Mouse (Mus musculus): ENCODE data around the gene Ccdc88a. TPM values are rescaled to one million over a fixed set of nuclear protein-coding genes. Genes with fewer than 3 reads are reported as not detected.
A peak's percentile ranks its signal among the peaks of the same experiment; 100 is the strongest.

The Ccdc88a gene
- polyA plus RNA-seq, 1 experiment from 2014 or later: 105 TPM

GRCm38 (mm10) chr11:29383493-29383892 is 10.0 kb downstream of the Ccdc88a start:
- WGBS: 79% methylated on average over 2 of the region's 2 CpGs

GRCm38 (mm10) chr11:29384001-29384400 is 10.5 kb downstream of the Ccdc88a start:
- Histone ChIP-seq H3K4me2 (replicated peaks) (no peak overlapping the region), H3K9me3 (no peaks in the 10 kb centered on the region), H3K27me3 (no peaks in the 10 kb centered on the region), H3K27ac (replicated peaks) (no peak overlapping the region), H3K36me3 (0 out of 2 replicates have a peak, but pooled peaks cover 4% of the 10 kb centered on the region), H3K9ac (replicated peaks) (no peak overlapping the region), H3K4me1 (0 out of 2 replicates have a peak, but pooled peaks cover 5% of the 10 kb centered on the region), H3K4me3 (no peak overlapping the region)
- 97% methylated on average over 1 of the region's 1 CpGs for WGBS
- ATAC-seq (replicated peaks): no peak

More at GRCm38 (mm10) chr11:29383493-29383892, 10.0 kb downstream of the Ccdc88a start:
- no peak overlapping the region for H3K27ac ChIP-seq (replicated peaks)
- no peak overlapping the region for H3K4me2 ChIP-seq (replicated peaks)
- 0 out of 2 replicates have a peak, but pooled peaks cover 4% of the 10 kb centered on the region for H3K36me3 ChIP-seq
- H3K9ac ChIP-seq (replicated peaks): no peak overlapping the region
- no peak for ATAC-seq (replicated peaks)
- 0 out of 2 replicates have a peak, but pooled peaks cover 5% of the 10 kb centered on the region for H3K4me1 ChIP-seq
- no peaks in the 10 kb centered on the region for H3K9me3 ChIP-seq
- no peaks in the 10 kb centered on the region for H3K27me3 ChIP-seq
- H3K4me3 ChIP-seq: no peak overlapping the region

- Histone ChIP-seq H3K4me2 (replicated peaks) (no peak overlapping the region), H3K9me3 (no peaks in the 10 kb centered on the region), H3K4me1 (0 out of 2 replicates have a peak, but pooled peaks cover 5% of the 10 kb centered on the region), H3K9ac (replicated peaks) (no peak overlapping the region), H3K27ac (replicated peaks) (no peak overlapping the region), H3K4me3 (no peak overlapping the region), H3K27me3 (no peaks in the 10 kb centered on the region), H3K36me3 (0 out of 2 replicates have a peak, but pooled peaks cover 4% of the 10 kb centered on the region)
- WGBS: 80% methylated on average over 3 of the region's 3 CpGs
- no peak for ATAC-seq (replicated peaks)
Measured at GRCm38 (mm10) chr11:29384617-29385016, 11.2 kb downstream of the Ccdc88a start.

- WGBS: 39% methylated on average over 4 of the region's 4 CpGs
Measured at GRCm38 (mm10) chr11:29389913-29390312, 16.5 kb downstream of the Ccdc88a start.

GRCm38 (mm10) chr11:29395135-29395746 is 21.8 kb downstream of the Ccdc88a start:
- H3K4me2 ChIP-seq (replicated peaks): no peak overlapping the region
- no peak overlapping the region for H3K4me3 ChIP-seq
- no peaks in the 10 kb centered on the region for H3K9me3 ChIP-seq
- ATAC-seq (replicated peaks): no peak
- H3K4me1 ChIP-seq: no peaks in the 10 kb centered on the region
- WGBS: over 99% methylated on average over 3 of the region's 3 CpGs
- no peaks in the 10 kb centered on the region for H3K27me3 ChIP-seq
- H3K9ac ChIP-seq (replicated peaks): no peak overlapping the region
- no peaks in the 10 kb centered on the region for H3K36me3 ChIP-seq
- H3K27ac ChIP-seq (replicated peaks): no peak overlapping the region

More at GRCm38 (mm10) chr11:29389913-29390312, 16.5 kb downstream of the Ccdc88a start:
- Histone ChIP-seq H3K27me3 (no peaks in the 10 kb centered on the region), H3K4me1 (0 out of 2 replicates have a peak, but pooled peaks cover 2% of the 10 kb centered on the region), H3K4me3 (no peak overlapping the region), H3K27ac (replicated peaks) (no peak overlapping the region), H3K9ac (replicated peaks) (no peak overlapping the region), H3K9me3 (no peaks in the 10 kb centered on the region), H3K4me2 (replicated peaks) (no peak overlapping the region), H3K36me3 (no peaks in the 10 kb centered on the region)
- ATAC-seq (replicated peaks): no peak

- no peak overlapping the region for H3K27ac ChIP-seq (replicated peaks)
- H3K36me3 ChIP-seq: 0 out of 2 replicates have a peak, but pooled peaks cover 3% of the 10 kb centered on the region
- H3K4me1 ChIP-seq: no peaks in the 10 kb centered on the region
- no peak for ATAC-seq (replicated peaks)
- no peak overlapping the region for H3K4me2 ChIP-seq (replicated peaks)
- no peaks in the 10 kb centered on the region for H3K9me3 ChIP-seq
- WGBS: 91% methylated on average over 2 of the region's 2 CpGs
- H3K4me3 ChIP-seq: no peak overlapping the region
- H3K27me3 ChIP-seq: no peaks in the 10 kb centered on the region
- H3K9ac ChIP-seq (replicated peaks): no peak overlapping the region
Measured at GRCm38 (mm10) chr11:29400374-29400773, 26.9 kb downstream of the Ccdc88a start.

GRCm38 (mm10) chr11:29406292-29406691 is 32.8 kb downstream of the Ccdc88a start:
- no peak overlapping the region for H3K9ac ChIP-seq (replicated peaks)
- no peak overlapping the region for H3K4me2 ChIP-seq (replicated peaks)
- H3K36me3 ChIP-seq: no peaks in the 10 kb centered on the region
- ATAC-seq (replicated peaks): no peak
- H3K4me1 ChIP-seq: no peaks in the 10 kb centered on the region
- no peak overlapping the region for H3K27ac ChIP-seq (replicated peaks)
- H3K9me3 ChIP-seq: no peaks in the 10 kb centered on the region
- no peaks in the 10 kb centered on the region for H3K27me3 ChIP-seq
- no peak overlapping the region for H3K4me3 ChIP-seq

GRCm38 (mm10) chr11:29423496-29423895 is 50.0 kb downstream of the Ccdc88a start:
- WGBS: 94% methylated on average over 3 of the region's 3 CpGs
- peaks cover 10% of the 10 kb centered on the region for H3K36me3 ChIP-seq
- no peak overlapping the region for H3K9ac ChIP-seq (replicated peaks)
- no peak overlapping the region for H3K4me2 ChIP-seq (replicated peaks)
- no peaks in the 10 kb centered on the region for H3K9me3 ChIP-seq
- H3K4me3 ChIP-seq: no peak overlapping the region
- H3K4me1 ChIP-seq: no peaks in the 10 kb centered on the region
- no peak overlapping the region for H3K27ac ChIP-seq (replicated peaks)
- H3K27me3 ChIP-seq: no peaks in the 10 kb centered on the region
- no peak for ATAC-seq (replicated peaks)

- Histone ChIP-seq H3K27ac (replicated peaks) (no peak overlapping the region), H3K9ac (replicated peaks) (no peak overlapping the region), H3K9me3 (no peaks in the 10 kb centered on the region), H3K4me3 (no peak overlapping the region), H3K36me3 (peaks cover 34% of the 10 kb centered on the region), H3K4me1 (no peaks in the 10 kb centered on the region), H3K4me2 (replicated peaks) (no peak overlapping the region), H3K27me3 (no peaks in the 10 kb centered on the region)
- ATAC-seq (replicated peaks): 0 out of 2 replicates have a peak, but pooled peaks have one; percentile 43
- WGBS: 61% methylated on average over 3 of the region's 3 CpGs
Measured at GRCm38 (mm10) chr11:29428774-29429173, 55.3 kb downstream of the Ccdc88a start.

- Histone ChIP-seq H3K27ac (replicated peaks) (no peak overlapping the region), H3K36me3 (peaks cover 27% of the 10 kb centered on the region), H3K4me1 (no peaks in the 10 kb centered on the region), H3K9me3 (no peaks in the 10 kb centered on the region), H3K4me2 (replicated peaks) (no peak overlapping the region), H3K27me3 (no peaks in the 10 kb centered on the region), H3K4me3 (no peak overlapping the region), H3K9ac (replicated peaks) (no peak overlapping the region)
- 100% methylated on average over 1 of the region's 1 CpGs for WGBS
- ATAC-seq (replicated peaks): no peak
Measured at GRCm38 (mm10) chr11:29431011-29431410, 57.6 kb downstream of the Ccdc88a start.

GRCm38 (mm10) chr11:29448741-29449140 is 75.3 kb downstream of the Ccdc88a start:
- 59% methylated on average over 2 of the region's 2 CpGs for WGBS
- no peak overlapping the region for H3K9ac ChIP-seq (replicated peaks)
- H3K4me1 ChIP-seq: no peaks in the 10 kb centered on the region; the same call in 1 of the 2 replicates
- no peak overlapping the region for H3K4me3 ChIP-seq
- peak; percentile 89 for ATAC-seq (replicated peaks)
- no peak overlapping the region for H3K4me2 ChIP-seq (replicated peaks)
- peaks cover 9% of the 10 kb centered on the region for H3K36me3 ChIP-seq
- H3K27me3 ChIP-seq: no peaks in the 10 kb centered on the region
- H3K27ac ChIP-seq (replicated peaks): no peak overlapping the region
- H3K9me3 ChIP-seq: no peaks in the 10 kb centered on the region

GRCm38 (mm10) chr11:29474676-29475075 is 101.2 kb downstream of the Ccdc88a start:
- no peak overlapping the region for H3K9ac ChIP-seq (replicated peaks)
- H3K4me2 ChIP-seq (replicated peaks): no peak overlapping the region
- H3K27ac ChIP-seq (replicated peaks): no peak overlapping the region
- no peaks in the 10 kb centered on the region for H3K27me3 ChIP-seq
- H3K36me3 ChIP-seq: peaks cover 37% of the 10 kb centered on the region
- no peaks in the 10 kb centered on the region for H3K4me1 ChIP-seq
- no peak for ATAC-seq (replicated peaks)
- H3K9me3 ChIP-seq: no peaks in the 10 kb centered on the region
- no peak overlapping the region for H3K4me3 ChIP-seq

- no peaks in the 10 kb centered on the region for H3K4me1 ChIP-seq
- H3K4me2 ChIP-seq (replicated peaks): no peak overlapping the region
- no peak overlapping the region for H3K27ac ChIP-seq (replicated peaks)
- H3K36me3 ChIP-seq: peaks cover 55% of the 10 kb centered on the region
- ATAC-seq (replicated peaks): no peak
- H3K9me3 ChIP-seq: no peaks in the 10 kb centered on the region
- 97% methylated on average over 1 of the region's 1 CpGs for WGBS
- H3K4me3 ChIP-seq: no peak overlapping the region
- no peak overlapping the region for H3K9ac ChIP-seq (replicated peaks)
- H3K27me3 ChIP-seq: no peaks in the 10 kb centered on the region
Measured at GRCm38 (mm10) chr11:29493135-29493534, 119.7 kb downstream of the Ccdc88a start.

Data from forebrain, embryonic 15.5 days (tissue).